In genomic region chr8:47673317-47674139, GRCm38 (mm10) we compare ENCODE assay signal across 8 mouse cellular contexts. TPM values are rescaled to one million over a fixed set of nuclear protein-coding genes. Genes with fewer than 3 reads are reported as not detected.
A peak's percentile ranks its signal among the peaks of the same experiment; 100 is the strongest.
DNase-seq lines count a peak whose midpoint lies in the region; ATAC-seq and TF ChIP-seq lines count a peak whose summit lies in the region.

No protein-coding gene starts in this region.

- peak overlapping the region; percentile 72 for H3K4me2 ChIP-seq in forebrain, embryonic 14.5 days (ENCODE audit: low read length)
- H3K4me2 ChIP-seq in liver, postnatal 0 days (ENCODE audit: low read depth, low read length): peak overlapping the region; percentile 86
- peak overlapping the region; percentile 75 for H3K4me2 ChIP-seq in neural tube, embryonic 13.5 days

- H3K36me3 ChIP-seq in ES-E14 (ENCODE audit: control insufficient read depth, insufficient read depth, low read length, poor library complexity, severe bottlenecking): peaks cover 2% of the 10 kb centered on the region; the same call in 1 of the 2 replicates
- H3K36me3 ChIP-seq in forebrain, embryonic 14.5 days (ENCODE audit: control insufficient read depth, insufficient read depth, low read length): no peaks in the 10 kb centered on the region
- H3K36me3 ChIP-seq in liver, postnatal 0 days (replicated peaks; ENCODE audit: insufficient read depth, low read length): peaks cover 5% of the 10 kb centered on the region
- H3K36me3 ChIP-seq in neural tube, embryonic 13.5 days: peaks cover 6% of the 10 kb centered on the region
- H3K36me3 ChIP-seq in testis, adult 2 months (ENCODE audit: control insufficient read depth, insufficient read depth, low read length): peaks cover 4% of the 10 kb centered on the region

- no peak for TF ChIP-seq EP300 in liver, postnatal 0 days (IDR thresholded peaks at IDR 0.05; ENCODE audit: low read depth)

- no peak for TF ChIP-seq CTCF in liver, postnatal 0 days (IDR thresholded peaks at IDR 0.05; ENCODE audit: low read depth)
- TF ChIP-seq CTCF in testis, adult 2 months (IDR thresholded peaks at IDR 0.05; ENCODE audit: control insufficient read depth, insufficient read depth, insufficient replicate concordance, low read depth, low read length): no peak

- no peaks in the 10 kb centered on the region for H3K9me3 ChIP-seq in ES-E14 (ENCODE audit: control insufficient read depth, insufficient read depth, low read depth, low read length)
- no peaks in the 10 kb centered on the region for H3K9me3 ChIP-seq in forebrain, embryonic 14.5 days (replicated peaks; ENCODE audit: control insufficient read depth, low read length)
- no peaks in the 10 kb centered on the region for H3K9me3 ChIP-seq in liver, postnatal 0 days (ENCODE audit: low read length)
- H3K9me3 ChIP-seq in neural tube, embryonic 13.5 days: no peaks in the 10 kb centered on the region

- peak; percentile 69 for DNase-seq in ES-E14 (ENCODE audit: low read depth, low spot score)
- peak; percentile 87 for DNase-seq in cerebellum, adult 11 months
- DNase-seq in forebrain, embryonic 14.5 days (ENCODE audit: low spot score): peak; percentile 85
- peak; percentile 93 to 96 for DNase-seq in heart, postnatal 14 days
- peak; percentile 89 for DNase-seq in layer of hippocampus, adult 11-12 months (ENCODE audit: low spot score)
- peak; percentile 94 for DNase-seq in liver, postnatal 0 days

- H3K27me3 ChIP-seq in forebrain, embryonic 14.5 days (replicated peaks; ENCODE audit: control insufficient read depth, insufficient read depth, low read length): no peaks in the 10 kb centered on the region
- no peaks in the 10 kb centered on the region for H3K27me3 ChIP-seq in liver, postnatal 0 days (ENCODE audit: insufficient read depth, low read length)
- no peaks in the 10 kb centered on the region for H3K27me3 ChIP-seq in neural tube, embryonic 13.5 days
- H3K27me3 ChIP-seq in testis, adult 2 months (ENCODE audit: control insufficient read depth, insufficient read depth, low read length): no peaks in the 10 kb centered on the region

- peak overlapping the region; percentile 89 for H3K9ac ChIP-seq in ES-E14 (ENCODE audit: insufficient read depth, low read depth, low read length, poor library complexity, severe bottlenecking)
- peak overlapping the region; percentile 86 for H3K9ac ChIP-seq in forebrain, embryonic 14.5 days (ENCODE audit: low read length)
- peak overlapping the region; percentile 89 for H3K9ac ChIP-seq in liver, postnatal 0 days (replicated peaks)
- H3K9ac ChIP-seq in neural tube, embryonic 13.5 days: peak overlapping the region; percentile 89

- H3K27ac ChIP-seq in ES-E14 (ENCODE audit: insufficient read depth, low read depth, low read length, poor library complexity, severe bottlenecking): no peak overlapping the region
- peak overlapping the region; percentile 90 for H3K27ac ChIP-seq in forebrain, embryonic 14.5 days (ENCODE audit: low read depth, low read length)
- peak overlapping the region; percentile 94 for H3K27ac ChIP-seq in liver, postnatal 0 days (ENCODE audit: low read depth)
- H3K27ac ChIP-seq in neural tube, embryonic 13.5 days (replicated peaks): peak overlapping the region; percentile 95
- peak overlapping the region; percentile 92 for H3K27ac ChIP-seq in testis, adult 2 months (ENCODE audit: control insufficient read depth, insufficient read depth, low read depth, low read length)

- in situ Hi-C loops in ES-E14 (cut with MboI; ENCODE audit: low sequenced_read_pairs in 2 of 2, unreplicated experiment in 2 of 2): no loop called here

- under 1% methylated on average over 51 of the region's 53 CpGs for WGBS in forebrain, embryonic 14.5 days
- WGBS in liver, postnatal 0 days (ENCODE audit: insufficient replicate concordance): under 1% methylated on average over 43 of the region's 53 CpGs
- WGBS in neural tube, embryonic 13.5 days: under 1% methylated on average over 48 of the region's 53 CpGs

- intact Hi-C loops in heart, postnatal 14 days (cut with DNase I): loop anchor here (2.0 kb wide), 1 partner anchor 139 kb away; no protein-coding TSS in a partner anchor

- peak overlapping the region; percentile 94 to 100 for H3K4me3 ChIP-seq in ES-E14 (ENCODE audit: insufficient read depth in 1 of 2, low read depth in 1 of 2, low read length in 2 of 2, poor library complexity in 1 of 2, severe bottlenecking in 1 of 2)
- peak overlapping the region; percentile 91 for H3K4me3 ChIP-seq in forebrain, embryonic 14.5 days (ENCODE audit: low read depth, low read length)
- H3K4me3 ChIP-seq in liver, postnatal 0 days (ENCODE audit: low read depth, low read length): peak overlapping the region; percentile 87
- H3K4me3 ChIP-seq in neural tube, embryonic 13.5 days: peak overlapping the region; percentile 84
- H3K4me3 ChIP-seq in testis, adult 2 months (ENCODE audit: control insufficient read depth, low read depth, low read length): peak overlapping the region; percentile 99

- peak; percentile 49; the same call in 1 of the 2 replicates for TF ChIP-seq POLR2A in testis, adult 2 months (IDR thresholded peaks at IDR 0.05; ENCODE audit: control insufficient read depth, low read depth, low read length)

- ATAC-seq in forebrain, embryonic 14.5 days: peak; percentile 58
- peak; percentile 55 for ATAC-seq in liver, postnatal 0 days
- ATAC-seq in neural tube, embryonic 13.5 days (ENCODE audit: low read depth): peak; percentile 59

- no peaks in the 10 kb centered on the region for H3K4me1 ChIP-seq in ES-E14 (ENCODE audit: control insufficient read depth in 2 of 2, insufficient read depth in 2 of 2, low read length in 2 of 2, poor library complexity in 1 of 2)
- H3K4me1 ChIP-seq in forebrain, embryonic 14.5 days (ENCODE audit: control insufficient read depth, insufficient read depth, low read length): no peaks in the 10 kb centered on the region
- peaks cover 13% of the 10 kb centered on the region for H3K4me1 ChIP-seq in liver, postnatal 0 days (ENCODE audit: insufficient read depth)
- H3K4me1 ChIP-seq in neural tube, embryonic 13.5 days (replicated peaks): peaks cover 12% of the 10 kb centered on the region
- peaks cover 6% of the 10 kb centered on the region; the same call in 1 of the 2 replicates for H3K4me1 ChIP-seq in testis, adult 2 months (ENCODE audit: control insufficient read depth, insufficient read depth, low read length)

TF ChIP-seq in ES-E14, 5 proteins besides CTCF, POLR2A, EP300 and RAD21:
- TF ChIP-seq ZNF384 (IDR thresholded peaks at IDR 0.05; ENCODE audit: low read depth, low read length) (no peak), MAFK (IDR thresholded peaks at IDR 0.05; ENCODE audit: insufficient read depth, low read depth, low read length) (no peak), HCFC1 (IDR thresholded peaks at IDR 0.05; ENCODE audit: borderline replicate concordance, insufficient read depth, low read length) (0 out of 2 replicates have a peak, but pooled peaks have one; percentile 11), CHD2 (IDR thresholded peaks at IDR 0.05; ENCODE audit: low read depth, low read length) (no peak), ZC3H11A (IDR thresholded peaks at IDR 0.05; ENCODE audit: borderline replicate concordance, low read depth, low read length) (no peak)

RNA-seq across cellular contexts. Expression of gene Ing2, which starts 1.8 kb away (rescaled TPM):
- total RNA-seq in ES-E14 (2012; rRNA removed): 10.9 and 12.2 TPM in 2 replicates
- polyA plus RNA-seq in forebrain, embryonic 14.5 days (2014; fragmentation: Nextera tagmentation; extraction: Ambion mirVana): 5.8 and 10.1 TPM in 2 replicates
- total RNA-seq in heart, postnatal 14 days (2021): 1 to 10 TPM; 8.9 to 9.1 TPM
- polyA plus RNA-seq in liver, postnatal 0 days (2015; fragmentation: Nextera tagmentation; extraction: Ambion mirVana): 10.3 and 12.6 TPM in 2 replicates
- 7.9 and 8.5 TPM in 2 replicates for polyA plus RNA-seq in neural tube, embryonic 13.5 days (2015; fragmentation: Nextera tagmentation; extraction: Ambion mirVana)
- polyA plus RNA-seq in testis, adult 2 months (2012; rRNA removed): 11.7 and 16.6 TPM in 2 replicates

RNA-seq across cellular contexts. Expression of gene Cdkn2aip, which starts 40.2 kb away (rescaled TPM):
- 14.9 TPM in 2 replicates for total RNA-seq in ES-E14 (2012; rRNA removed)
- 45.4 and 49.3 TPM in 2 replicates for polyA plus RNA-seq in forebrain, embryonic 14.5 days (2014; fragmentation: Nextera tagmentation; extraction: Ambion mirVana)
- total RNA-seq in heart, postnatal 14 days (2021): 10 to 100 TPM; 11.0 to 11.6 TPM
- 12.8 and 13.7 TPM in 2 replicates for polyA plus RNA-seq in liver, postnatal 0 days (2015; fragmentation: Nextera tagmentation; extraction: Ambion mirVana)
- polyA plus RNA-seq in neural tube, embryonic 13.5 days (2015; fragmentation: Nextera tagmentation; extraction: Ambion mirVana): 37.2 and 42.3 TPM in 2 replicates
- polyA plus RNA-seq in testis, adult 2 months (2012; rRNA removed): 39.7 and 40.1 TPM in 2 replicates
